Mouse (Mus musculus) ES-E14 (cell line): ENCODE measurements around the gene Robo3. TPM values are rescaled to one million over a fixed set of nuclear protein-coding genes. Genes with fewer than 3 reads are reported as not detected.
A peak's percentile ranks its signal among the peaks of the same experiment; 100 is the strongest.

Source experiments
- DNase-seq: peaks from one replicate; pipeline ENCODE4 v3.0.0-alpha.2; 2013; ENCODE audit warnings: low read depth, low spot score
- H3K27ac ChIP-seq: 2 replicates; pipeline ENCODE4 v1.5.1; 2012; ENCODE audit warnings: low read depth, mild to moderate bottlenecking, low read length, moderate library complexity, mixed read lengths; ENCODE audit not compliant: poor library complexity, insufficient read depth, severe bottlenecking
- H3K36me3 ChIP-seq: 2 replicates; pipeline ENCODE4 v1.6.1; 2012; ENCODE audit warnings: mild to moderate bottlenecking, low read length, moderate library complexity, mixed read lengths; ENCODE audit not compliant: control insufficient read depth, poor library complexity, insufficient read depth, severe bottlenecking
- H3K4me1 ChIP-seq, 2 experiments: fragments of 150-350 bp in 1 of 2; sonication (generic) in 1 of 2; 2 replicates each; pipeline ENCODE4 v1.6.1; 2012; ENCODE audit warnings: low read length in 2 of 2, mild to moderate bottlenecking in 1 of 2, mixed read lengths in 1 of 2; ENCODE audit not compliant: control insufficient read depth in 2 of 2, insufficient read depth in 2 of 2, poor library complexity in 1 of 2
- H3K4me3 ChIP-seq, 2 experiments: fragments of 150-350 bp in 1 of 2; sonication (generic) in 1 of 2; 2 replicates each; pipeline ENCODE4 v1.5.1; 2012; ENCODE audit warnings: low read length in 2 of 2, low read depth in 1 of 2, mild to moderate bottlenecking in 1 of 2, mixed read lengths in 1 of 2; ENCODE audit not compliant: insufficient read depth in 1 of 2, poor library complexity in 1 of 2, severe bottlenecking in 1 of 2
- H3K9ac ChIP-seq: 2 replicates; pipeline ENCODE4 v1.6.1; 2012; ENCODE audit warnings: low read depth, mild to moderate bottlenecking, low read length, mixed read lengths; ENCODE audit not compliant: poor library complexity, insufficient read depth, severe bottlenecking
- H3K9me3 ChIP-seq: fragments of 150-350 bp; sonication (generic); 2 replicates; pipeline ENCODE4 v1.6.1; 2012; ENCODE audit warnings: low read depth, mild to moderate bottlenecking, low read length; ENCODE audit not compliant: control insufficient read depth, insufficient read depth
- CHD2 ChIP-seq: IDR thresholded peaks from 2 replicates; pipeline ENCODE4 v1.6.1; 2014; ENCODE audit warnings: mild to moderate bottlenecking, low read depth, low read length, inconsistent platforms
- HCFC1 ChIP-seq: IDR thresholded peaks from 2 replicates; pipeline ENCODE4 v1.6.1; 2012; ENCODE audit warnings: low read length, inconsistent platforms, borderline replicate concordance; ENCODE audit not compliant: insufficient read depth
- MAFK ChIP-seq: IDR thresholded peaks from 2 replicates; pipeline ENCODE4 v1.6.1; 2014; ENCODE audit warnings: mild to moderate bottlenecking, low read depth, low read length, inconsistent platforms; ENCODE audit not compliant: insufficient read depth
- ZC3H11A ChIP-seq: IDR thresholded peaks from 2 replicates; pipeline ENCODE4 v1.6.1; 2012; ENCODE audit warnings: low read depth, mild to moderate bottlenecking, inconsistent platforms, low read length, borderline replicate concordance
- ZNF384 ChIP-seq: IDR thresholded peaks from 2 replicates; pipeline ENCODE4 v1.6.1; 2012; ENCODE audit warnings: low read depth, low read length, inconsistent platforms
- in situ Hi-C, 2 experiments: fragments of 600-800 bp; cut with MboI; formaldehyde crosslinking; loops; one replicate each; pipeline ENCODE4 v1.15.1; 2025; ENCODE audit warnings: low sequenced_read_pairs in 2 of 2, inconsistent platforms in 1 of 2; ENCODE audit not compliant: unreplicated experiment in 2 of 2
- total RNA-seq: library from RNA; depleted of rRNA; stranded (reverse); fragments of 300-350 nt; gene quantifications from 2 replicates; pipeline ENCODE4 v1.2.3, GENCODE M21; 2012

The Robo3 gene
- total RNA-seq, 1 experiment = 1.2 TPM

DNA sequence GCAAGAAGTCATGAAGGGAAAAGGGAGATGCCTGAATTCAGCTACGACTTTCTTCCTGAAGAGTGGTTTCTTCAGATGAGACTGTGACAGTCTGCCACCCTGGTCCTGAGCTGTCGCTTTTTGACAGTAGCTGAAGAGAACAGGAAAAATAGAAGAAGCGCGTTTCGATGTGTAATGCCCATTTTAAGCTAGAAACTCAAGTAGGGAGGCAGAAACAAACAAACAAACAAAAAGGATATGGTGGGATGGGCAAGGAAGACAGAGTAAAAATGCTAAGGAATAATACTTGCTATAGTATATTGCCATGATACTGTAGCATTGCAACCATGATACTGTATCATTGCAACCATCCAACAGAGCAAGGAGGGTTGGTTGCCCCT, 27.9 kb upstream of the Robo3 start:
- no peak for DNase-seq
- in situ Hi-C loops = no loop called here
- no peak overlapping the region for H3K9ac ChIP-seq
- no peak for TF ChIP-seq HCFC1
- TF ChIP-seq ZNF384 = no peak
- TF ChIP-seq MAFK = no peak
- TF ChIP-seq CHD2 = no peak
- TF ChIP-seq ZC3H11A = no peak
- H3K4me3 ChIP-seq = peak overlapping the region; percentile 62; a peak in 1 of 4 replicates
- H3K36me3 ChIP-seq = no peaks in the 10 kb centered on the region
- no peak overlapping the region for H3K27ac ChIP-seq
- H3K4me1 ChIP-seq = peaks cover 3 to 5% of the 10 kb centered on the region in 2 experiments; a peak in 2 of 4 replicates
- H3K9me3 ChIP-seq = no peaks in the 10 kb centered on the region

DNA sequence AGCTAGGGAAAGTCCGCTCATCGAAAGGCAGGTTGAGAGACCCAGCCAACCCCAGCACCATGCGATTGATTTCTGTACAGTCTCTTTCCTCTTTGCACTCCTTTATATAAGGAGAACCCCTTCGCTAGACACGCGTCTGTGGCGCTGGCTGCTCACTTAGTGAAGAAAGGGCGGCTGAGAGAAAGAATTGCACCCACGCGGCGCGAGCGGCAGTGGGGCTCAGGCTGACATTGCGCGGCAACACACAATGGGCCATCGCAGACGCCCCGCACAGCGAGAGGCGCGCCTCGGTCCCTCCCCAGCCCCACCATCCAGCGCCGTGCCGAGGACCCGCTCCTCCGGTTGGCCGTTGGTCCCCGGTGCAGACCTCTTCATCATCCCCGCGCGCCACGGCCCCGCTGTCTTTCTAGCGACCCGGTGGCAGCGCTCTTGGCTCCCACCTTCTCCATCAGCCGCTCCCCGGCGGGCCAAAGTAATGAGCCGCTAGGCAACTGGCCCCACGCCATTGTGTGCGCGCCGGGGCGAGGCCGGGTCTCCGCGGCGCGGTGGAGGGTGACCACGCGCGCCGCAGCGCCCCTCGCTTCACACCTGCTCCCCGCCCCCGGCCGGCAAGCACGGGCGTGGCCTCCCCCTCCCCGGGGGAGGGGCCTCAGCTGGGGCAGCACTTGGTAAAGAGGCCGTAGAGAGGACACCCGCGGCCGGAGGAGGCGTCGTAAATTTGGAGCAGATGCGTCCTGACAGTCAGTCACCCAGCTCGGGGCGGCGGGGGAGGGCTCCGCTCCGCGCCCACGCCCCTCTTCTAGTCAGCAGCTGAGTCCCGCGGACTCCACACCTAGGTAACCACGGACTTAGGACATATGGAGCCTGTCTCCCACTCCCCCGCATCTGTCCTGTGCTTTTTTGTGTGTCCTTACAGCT, 27.3 kb upstream of the Robo3 start:
- Histone ChIP-seq H3K36me3 (no peaks in the 10 kb centered on the region), H3K9me3 (no peaks in the 10 kb centered on the region), H3K4me1 (peaks cover 3 to 5% of the 10 kb centered on the region in 2 experiments; a peak in 2 of 4 replicates), H3K9ac (peak overlapping the region; percentile 4; the same call in 1 of the 2 replicates), H3K27ac (no peak overlapping the region), H3K4me3 (peak overlapping the region; percentile 62)
- in situ Hi-C loops = no loop called here
- no peak for DNase-seq
- no peak for TF ChIP-seq CHD2
- TF ChIP-seq ZC3H11A = no peak
- TF ChIP-seq HCFC1 = no peak
- no peak for TF ChIP-seq ZNF384
- no peak for TF ChIP-seq MAFK

DNA sequence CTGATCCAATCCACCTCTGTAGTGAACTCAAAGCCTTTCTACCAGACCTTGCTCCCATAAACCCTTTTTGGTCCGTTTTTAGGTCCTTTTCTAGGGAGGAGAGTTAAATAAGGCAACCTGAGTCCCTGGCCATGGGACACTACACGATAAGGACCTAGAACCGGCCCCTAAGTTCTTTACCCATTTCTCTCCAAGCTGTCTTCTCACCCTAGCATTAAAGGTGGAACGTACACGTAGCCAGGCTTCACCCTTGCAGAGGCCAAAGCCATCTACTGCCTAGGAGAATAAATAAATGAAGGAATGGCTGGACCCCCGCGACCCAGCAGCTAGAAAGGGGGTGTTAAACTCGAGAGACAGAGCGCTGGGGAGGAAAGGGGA, 26.6 kb upstream of the Robo3 start:
- Histone ChIP-seq H3K4me1 (peaks cover 5% of the 10 kb centered on the region in 2 experiments; a peak in 2 of 4 replicates), H3K27ac (no peak overlapping the region), H3K4me3 (peak overlapping the region; percentile 62), H3K9me3 (no peaks in the 10 kb centered on the region), H3K36me3 (no peaks in the 10 kb centered on the region), H3K9ac (no peak overlapping the region; the same call in 1 of the 2 replicates)
- no peak for DNase-seq
- TF ChIP-seq ZNF384 = no peak
- no peak for TF ChIP-seq ZC3H11A
- no peak for TF ChIP-seq MAFK
- TF ChIP-seq CHD2 = no peak
- TF ChIP-seq HCFC1 = no peak
- in situ Hi-C loops = no loop called here

DNA sequence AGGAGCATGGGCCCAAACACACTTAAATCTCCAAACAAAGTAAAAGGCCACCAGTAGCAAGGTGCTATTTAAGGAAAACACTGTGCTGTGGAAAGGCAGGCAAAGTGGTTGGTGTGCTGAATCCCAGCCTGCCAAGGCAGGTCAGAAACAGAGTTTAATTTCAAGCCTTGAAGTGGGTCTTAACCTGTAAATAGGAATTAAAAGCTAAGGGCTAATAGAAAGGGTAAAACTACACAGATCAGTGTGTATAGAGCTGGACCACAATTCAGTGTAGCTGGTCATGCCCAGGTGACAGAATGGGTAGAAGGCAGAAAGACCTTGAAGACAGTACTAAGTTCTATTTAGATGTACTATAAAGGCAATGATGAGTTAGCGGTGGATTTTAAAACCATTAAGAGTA, 24.1 kb upstream of the Robo3 start:
- H3K27ac ChIP-seq = no peak overlapping the region
- no peak overlapping the region for H3K9ac ChIP-seq
- H3K9me3 ChIP-seq = no peaks in the 10 kb centered on the region
- in situ Hi-C loops = no loop called here
- peaks cover 5 to 7% of the 10 kb centered on the region in 2 experiments; a peak in 2 of 4 replicates for H3K4me1 ChIP-seq
- no peak for DNase-seq
- no peak overlapping the region for H3K4me3 ChIP-seq
- TF ChIP-seq HCFC1 = no peak
- TF ChIP-seq ZC3H11A = no peak
- TF ChIP-seq CHD2 = no peak
- no peak for TF ChIP-seq ZNF384
- no peak for TF ChIP-seq MAFK
- H3K36me3 ChIP-seq = no peaks in the 10 kb centered on the region
